Mouse (Mus musculus) mouse trophoblast stem cell (cell line): ENCODE data around the gene Myo1h.

ENCODE experiments used
- in situ Hi-C, 2 experiments: fragments of 300-500 bp; cut with MseI, MboI; formaldehyde crosslinking; loops; 2 replicates in 1 of 2; 3 replicates in 1 of 2; pipeline ENCODE4 v1.15.1; 2025

The Myo1h gene

DNA sequence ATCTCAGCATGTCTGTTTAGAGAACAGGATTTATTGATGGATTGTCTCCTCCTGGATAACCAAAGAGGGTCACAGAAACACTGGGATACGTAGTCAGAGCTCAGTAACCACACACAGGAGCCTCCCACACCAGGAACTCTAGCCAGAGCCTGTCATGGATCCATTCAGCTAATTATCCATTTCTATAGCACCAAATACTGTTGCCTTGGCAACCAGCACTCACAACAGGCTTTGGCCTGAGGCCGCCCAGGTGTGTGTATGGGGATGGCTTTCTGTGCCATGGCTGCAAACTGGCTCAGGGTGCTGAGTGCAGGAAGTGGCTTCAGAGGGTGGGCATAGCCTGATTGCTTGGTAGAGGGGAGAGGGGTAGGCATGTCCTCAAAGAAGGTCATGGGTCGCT, 1.0 kb downstream of the Myo1h start:
- in situ Hi-C loops, result no loop called here

DNA sequence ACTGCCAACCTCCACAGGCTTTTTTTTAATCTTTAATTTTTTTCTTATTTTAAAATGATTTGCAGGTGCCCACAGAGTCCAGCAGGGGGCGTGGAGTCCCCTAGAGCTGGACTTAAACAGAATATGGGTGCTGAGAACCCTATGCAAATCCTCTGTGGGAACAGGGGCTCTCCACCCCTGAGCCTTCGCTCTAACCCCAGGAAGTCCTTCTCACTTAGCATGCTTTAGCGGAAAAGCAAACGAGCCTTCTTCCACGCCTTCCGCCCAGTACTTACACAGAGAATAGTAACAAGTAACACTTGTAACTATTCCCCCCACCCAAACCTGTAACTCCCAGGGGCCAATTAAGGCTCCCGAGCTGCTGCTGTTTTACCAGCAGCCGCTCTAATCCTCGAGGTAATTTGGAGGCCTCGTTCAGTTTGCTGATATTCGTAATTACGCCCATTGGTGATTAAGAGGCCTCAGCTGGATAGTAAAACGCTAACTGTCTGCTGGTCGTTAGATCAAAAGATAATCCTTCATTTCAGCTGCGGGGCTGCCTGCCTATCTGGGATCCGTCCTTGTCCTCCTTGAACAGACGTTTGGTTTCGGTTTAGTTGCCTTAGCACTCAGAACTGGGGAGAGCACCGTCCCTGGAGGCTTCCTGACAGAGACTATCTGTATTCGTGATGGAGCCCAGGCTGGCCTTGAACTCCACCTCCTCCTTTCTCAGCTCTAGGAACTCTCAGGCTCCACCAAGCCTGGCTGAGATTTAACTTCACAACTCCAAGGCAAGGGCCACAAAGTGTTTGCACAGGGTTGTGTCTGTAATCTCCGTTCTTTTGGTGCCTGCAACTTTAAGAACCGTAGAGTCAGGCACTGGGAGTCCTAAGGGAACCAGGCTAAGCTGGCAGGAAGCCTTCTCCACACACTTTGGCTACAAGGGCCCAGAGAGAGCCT, 8.0 kb downstream of the Myo1h start:
- in situ Hi-C loops, result no loop called here

DNA sequence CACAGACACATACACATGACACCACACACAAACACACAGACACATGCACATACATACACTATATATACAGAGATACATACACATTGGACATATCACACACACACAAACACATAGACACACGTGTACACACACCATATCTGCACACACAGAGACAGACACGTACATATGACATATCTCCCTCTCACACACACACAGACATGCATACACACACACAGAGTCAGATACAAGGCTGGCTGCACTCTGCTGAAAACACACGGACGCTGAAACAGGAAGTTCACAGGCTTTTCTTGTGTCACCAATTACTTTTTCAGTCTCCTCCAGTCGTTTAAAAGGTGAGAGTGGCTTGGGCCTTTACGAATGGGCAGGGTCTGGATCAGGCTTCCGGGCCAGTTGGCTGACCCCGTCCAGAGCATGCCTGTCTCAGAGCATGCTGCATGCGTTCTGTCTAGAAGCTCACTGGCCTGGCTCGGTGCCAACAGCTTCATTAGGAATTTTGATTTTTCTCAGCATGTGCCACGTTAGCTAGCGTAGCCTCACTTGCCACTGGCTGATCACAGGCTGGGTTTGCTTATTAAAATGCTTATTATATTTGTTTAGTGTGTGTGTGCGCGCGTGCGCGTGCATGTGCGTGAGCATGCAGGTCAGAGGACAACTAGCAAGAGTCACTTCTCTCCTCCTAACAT, 9.4 kb downstream of the Myo1h start:
- in situ Hi-C loops, result no loop called here

DNA sequence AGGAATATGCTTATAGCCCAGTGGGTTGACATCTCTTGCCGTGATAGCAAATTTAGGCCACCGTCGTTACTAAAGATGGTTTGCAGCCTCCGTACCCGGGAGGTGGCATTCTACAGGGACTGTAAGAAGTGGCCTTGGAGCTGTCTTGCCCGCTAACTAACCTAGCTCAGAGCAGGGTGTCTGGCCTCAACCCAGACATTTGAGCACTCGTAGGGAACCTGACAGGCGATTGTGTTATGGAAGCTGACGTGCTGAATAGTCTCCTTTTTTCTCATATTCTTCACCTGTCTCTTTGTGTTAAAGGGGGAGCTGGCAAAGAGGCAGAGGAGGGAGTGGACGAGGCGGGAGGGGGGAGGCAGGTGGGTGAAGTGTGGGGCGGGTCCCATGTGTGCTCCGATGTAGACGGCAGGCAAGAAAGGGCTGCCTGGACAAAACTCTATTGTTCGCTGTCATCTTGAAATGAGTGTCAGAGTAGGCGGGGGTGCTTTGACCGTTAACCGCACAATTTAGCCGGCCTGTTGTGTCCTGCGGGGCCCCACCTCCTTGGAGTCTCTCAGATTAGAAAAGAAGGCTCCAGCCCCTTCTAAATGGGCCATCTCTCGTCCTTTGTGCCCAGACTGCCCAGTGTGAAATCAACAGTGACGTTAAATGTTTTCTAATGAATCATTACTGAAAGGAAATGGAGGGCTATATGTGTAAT, 10.3 kb downstream of the Myo1h start:
- in situ Hi-C loops, result no loop called here

DNA sequence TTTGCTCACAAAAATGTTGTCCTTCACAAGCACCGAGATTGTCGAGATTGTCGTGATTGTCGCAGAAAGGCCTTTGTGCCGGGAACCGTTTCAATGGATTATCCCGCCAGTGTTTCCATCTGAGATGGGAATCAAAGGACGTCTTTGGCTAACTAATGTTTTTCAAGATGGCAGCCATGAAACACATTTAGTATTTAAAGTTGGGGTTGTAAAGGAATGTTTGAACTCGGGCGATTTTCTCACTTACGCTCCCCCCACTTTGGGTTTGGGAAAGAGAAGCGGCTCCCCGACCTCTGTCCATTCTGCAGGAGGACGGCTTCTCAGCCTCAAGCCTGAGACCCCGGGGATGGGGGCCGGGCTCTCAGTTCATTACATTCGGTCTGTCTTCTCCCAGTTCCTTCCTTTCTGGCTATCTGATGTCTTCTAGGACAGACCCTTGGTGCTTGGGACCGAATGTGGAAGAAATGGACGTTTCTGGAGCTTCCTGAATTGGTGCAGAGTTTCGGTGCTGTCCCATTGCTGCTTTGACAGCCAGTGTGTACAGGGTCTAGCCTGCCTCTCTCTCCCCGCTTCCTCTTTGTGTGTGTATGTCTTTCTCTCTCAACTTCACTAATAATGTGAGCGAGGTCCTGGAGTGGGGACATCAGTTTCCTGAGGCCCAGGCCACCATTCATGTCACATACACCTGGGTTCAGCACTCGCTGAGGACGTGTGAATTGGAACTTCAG, 11.1 kb downstream of the Myo1h start:
- in situ Hi-C loops, result loop anchor here (10.0 kb wide), 2 partner anchors 55 to 105 kb away; no protein-coding TSS in a partner anchor

DNA sequence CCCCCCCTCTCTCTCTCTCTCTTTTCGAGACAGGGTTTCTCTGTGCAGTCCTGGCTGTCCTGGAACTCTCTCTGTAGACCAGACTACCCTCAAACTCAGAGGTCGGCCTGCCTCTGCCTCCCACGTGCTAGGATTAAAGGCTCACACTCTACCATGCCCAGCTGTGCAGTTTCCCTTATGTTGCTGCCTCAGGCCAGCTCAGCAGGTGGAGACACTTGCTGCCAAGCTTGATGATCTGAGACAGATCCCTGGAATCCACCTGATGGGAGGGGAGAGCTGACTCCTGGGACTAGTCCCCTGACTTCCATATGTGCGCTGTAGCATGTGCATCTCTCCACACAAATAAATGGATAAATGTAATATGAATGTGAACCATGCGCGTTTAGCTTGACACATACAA, 14.2 kb downstream of the Myo1h start:
- in situ Hi-C loops, result loop anchor here (10.0 kb wide), 2 partner anchors 58 to 108 kb away; no protein-coding TSS in a partner anchor

DNA sequence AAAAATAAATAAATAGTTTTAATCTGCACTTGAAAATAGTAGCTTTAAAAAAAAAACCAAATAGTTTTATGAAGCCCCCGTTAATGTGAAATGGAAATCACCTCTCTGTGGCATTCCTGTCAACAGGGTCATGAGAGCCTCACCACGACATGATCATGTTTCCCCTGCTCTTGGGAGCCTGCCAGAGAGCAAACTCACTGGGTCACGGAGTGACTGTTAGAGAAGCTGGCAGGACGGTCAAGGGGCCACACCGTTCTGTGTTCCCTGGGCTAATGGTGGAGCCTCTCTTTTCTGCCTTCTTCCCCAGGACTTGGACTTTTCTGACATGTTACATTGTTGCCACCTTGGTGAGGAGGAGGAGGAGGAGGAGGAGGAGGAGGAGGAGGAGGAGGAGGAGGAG, 17.5 kb downstream of the Myo1h start:
- in situ Hi-C loops, result loop anchor here (5.0 to 10.0 kb wide), 3 partner anchors 62 to 129 kb away; no protein-coding TSS in a partner anchor

DNA sequence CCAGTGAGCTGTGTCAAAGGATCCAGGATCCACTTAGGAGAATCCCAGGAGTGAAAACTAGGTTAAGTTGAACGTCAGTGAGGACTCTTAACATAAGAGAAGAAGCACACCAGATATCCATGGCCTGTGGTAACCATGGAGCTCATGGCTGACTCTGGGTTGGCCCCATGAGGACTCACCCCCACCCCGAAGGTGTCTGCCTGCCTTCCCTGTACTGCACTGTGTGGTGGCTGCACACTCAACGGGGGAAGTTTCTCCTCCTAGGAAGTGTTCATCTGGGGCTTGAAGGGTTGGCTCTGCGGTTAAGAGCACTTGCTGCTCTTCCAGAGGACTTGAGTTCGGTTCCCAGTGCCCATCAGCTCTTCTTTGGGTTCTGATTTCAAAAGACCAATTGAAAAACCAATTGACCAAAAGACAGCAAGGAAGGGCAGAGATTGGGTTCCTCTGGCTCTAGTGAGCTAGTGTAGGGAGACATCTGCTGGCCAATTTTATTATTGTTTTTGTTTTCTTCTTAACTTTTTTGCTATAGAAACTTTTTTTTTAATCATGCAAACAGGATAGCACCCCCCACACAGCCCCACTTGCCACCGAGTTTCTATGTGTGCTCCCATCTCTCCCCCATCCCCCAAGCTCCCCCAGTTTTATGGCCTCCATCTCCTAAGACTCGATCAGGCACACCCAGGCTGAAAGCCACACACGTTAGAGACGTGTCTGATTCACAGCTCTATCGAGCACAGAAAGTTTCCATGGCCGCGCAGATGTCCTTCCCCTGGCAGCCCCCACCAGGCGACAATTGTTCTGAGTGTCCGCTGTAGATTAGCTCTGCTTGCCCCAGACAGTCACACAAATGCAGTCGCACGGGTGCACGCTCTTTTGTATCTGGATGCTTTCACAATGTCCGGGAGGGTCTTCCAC, 20.1 kb downstream of the Myo1h start:
- in situ Hi-C loops, result loop anchor here (5.0 to 10.0 kb wide), 3 partner anchors 64 to 132 kb away; no protein-coding TSS in a partner anchor

DNA sequence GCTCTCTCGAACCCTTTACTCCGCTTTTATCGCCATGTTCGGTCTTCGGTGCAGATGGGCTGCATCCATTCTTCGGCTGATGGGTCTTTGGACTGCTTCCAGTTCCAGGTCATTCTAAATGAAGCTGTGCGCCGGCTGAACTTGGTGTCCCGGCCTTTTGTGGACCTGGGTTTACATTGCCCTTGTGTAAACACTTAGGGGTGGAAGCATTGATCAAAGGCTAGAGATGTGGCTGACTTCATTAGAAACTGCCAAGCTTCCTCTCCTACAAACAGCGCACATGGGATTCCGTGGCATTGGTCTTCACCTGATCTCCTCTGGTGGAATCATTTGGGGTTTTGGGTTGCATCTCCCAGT, 20.7 kb downstream of the Myo1h start:
- in situ Hi-C loops, result loop anchor here (5.0 to 10.0 kb wide), 4 partner anchors 65 to 132 kb away; no protein-coding TSS in a partner anchor

DNA sequence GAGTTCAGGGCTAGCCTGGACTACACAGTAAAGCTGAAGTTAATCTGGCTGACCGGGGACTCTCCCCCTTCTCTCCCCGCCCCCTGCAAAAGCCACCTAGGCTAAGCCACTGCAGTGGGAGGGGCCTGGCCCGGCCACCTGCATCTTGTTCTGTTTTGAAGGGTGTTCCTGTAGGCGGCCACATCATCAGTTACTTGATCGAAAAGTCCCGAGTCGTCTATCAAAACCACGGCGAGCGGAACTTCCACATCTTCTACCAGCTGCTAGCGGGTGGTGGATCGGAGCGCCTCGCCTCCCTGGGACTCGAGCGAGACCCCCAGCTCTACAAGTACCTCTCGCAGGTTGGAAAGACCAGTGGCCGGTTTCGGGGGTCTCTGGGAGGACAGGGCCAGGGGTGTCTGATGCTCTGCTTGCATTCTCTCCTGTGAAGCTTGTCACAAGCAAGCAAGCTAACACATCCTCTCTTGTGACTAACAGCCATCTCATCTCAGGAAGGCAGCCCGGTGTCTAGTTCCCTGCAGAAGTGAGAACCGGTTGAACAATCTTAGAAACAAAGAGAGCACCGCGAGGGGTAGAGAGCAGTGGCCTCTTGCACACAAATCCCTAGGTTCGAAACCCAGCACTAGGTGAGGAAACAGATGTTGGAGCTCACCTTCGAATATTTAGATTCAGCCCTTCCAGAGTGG, 34.3 kb downstream of the Myo1h start:
- in situ Hi-C loops, result no loop called here

DNA sequence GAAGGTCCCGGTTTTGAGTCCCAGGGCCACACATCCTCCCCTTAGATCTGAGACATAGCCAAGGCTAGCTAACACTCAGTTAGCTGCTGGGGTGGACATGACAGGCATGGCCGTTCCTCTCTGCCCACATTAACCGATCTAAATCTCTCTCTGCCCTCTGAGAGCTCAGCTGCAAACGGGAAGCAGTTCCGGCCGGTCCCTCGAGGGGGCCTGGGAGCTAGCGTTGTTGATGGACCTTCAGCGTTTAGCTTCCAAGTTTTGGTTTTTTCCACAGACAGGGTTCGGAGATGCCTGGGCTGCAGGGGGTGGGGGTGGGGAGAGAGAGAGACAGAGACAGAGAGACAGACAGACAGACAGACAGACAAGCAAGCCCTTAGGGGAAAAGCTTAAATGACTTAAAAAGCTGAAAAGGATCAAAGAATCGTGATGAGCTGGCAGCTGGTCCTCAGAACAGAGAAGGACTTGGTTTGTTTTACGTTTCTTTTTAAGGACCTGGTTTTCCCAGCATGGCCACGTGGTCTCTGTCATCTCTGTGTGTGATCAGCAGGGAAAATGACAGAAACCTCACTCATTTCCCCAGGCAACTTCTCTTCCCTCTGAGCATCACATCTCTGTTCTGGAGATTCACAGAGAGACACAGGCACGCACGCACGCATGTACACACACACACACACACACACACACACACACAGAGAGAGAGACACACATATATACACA, 35.0 kb downstream of the Myo1h start:
- in situ Hi-C loops, result no loop called here

DNA sequence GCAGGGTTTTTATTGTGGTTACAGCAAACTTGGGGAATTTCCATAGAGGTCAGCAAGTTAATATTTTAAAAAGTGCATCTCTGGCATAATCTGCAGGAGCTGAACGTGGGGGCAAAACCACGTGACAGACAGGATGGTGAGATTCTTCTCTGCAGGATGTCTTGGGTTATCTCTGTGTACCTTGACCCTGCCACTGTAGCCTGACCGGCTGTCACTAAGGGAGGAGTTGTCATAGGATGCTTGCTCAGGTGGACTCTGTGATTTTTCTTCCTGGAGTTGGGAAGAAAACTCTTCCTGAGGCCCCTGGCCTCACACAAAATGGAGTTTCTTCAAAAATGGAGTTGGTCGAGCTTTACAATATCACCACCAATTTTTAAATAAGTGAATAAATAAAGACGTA, 54.0 kb downstream of the Myo1h start:
- in situ Hi-C loops, result no loop called here

DNA sequence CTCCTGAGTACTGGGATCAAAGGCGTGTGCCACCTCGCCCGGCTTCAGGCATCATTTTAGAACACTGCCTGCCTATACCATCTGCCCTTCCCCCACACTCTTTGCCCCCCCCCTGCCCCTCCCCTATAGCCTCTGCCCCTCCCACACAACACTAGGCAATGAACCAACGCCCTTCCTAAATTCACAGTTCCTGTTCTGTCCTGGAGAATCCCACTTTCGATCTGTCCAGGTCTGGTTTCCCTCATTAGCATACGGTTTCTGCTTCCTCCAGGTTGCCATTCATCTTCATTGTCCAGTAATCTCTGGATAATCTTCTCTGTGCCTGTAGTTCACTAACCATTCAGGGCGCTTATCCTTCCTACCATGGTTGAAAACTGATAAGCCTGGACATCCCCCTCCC, 54.6 kb downstream of the Myo1h start:
- in situ Hi-C loops, result no loop called here

DNA sequence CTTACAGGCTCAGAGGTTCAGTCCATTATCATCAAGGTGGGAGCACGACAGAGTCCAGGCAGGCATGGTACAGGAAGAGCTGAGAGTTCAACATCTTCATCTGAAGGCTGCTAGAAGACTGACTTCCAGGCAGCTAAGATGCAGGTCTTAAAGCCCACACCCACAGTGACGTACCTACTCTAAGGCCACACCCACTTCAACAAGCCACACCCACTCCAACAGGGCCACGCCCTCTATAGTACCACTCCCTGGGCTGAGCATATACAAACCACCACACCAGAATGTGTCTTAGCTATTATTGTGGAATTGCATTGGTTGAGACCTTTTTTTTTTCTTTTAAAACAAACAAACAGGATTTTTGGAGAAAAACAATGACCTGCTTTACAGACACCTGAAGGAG, 56.6 kb downstream of the Myo1h start:
- in situ Hi-C loops, result no loop called here

DNA sequence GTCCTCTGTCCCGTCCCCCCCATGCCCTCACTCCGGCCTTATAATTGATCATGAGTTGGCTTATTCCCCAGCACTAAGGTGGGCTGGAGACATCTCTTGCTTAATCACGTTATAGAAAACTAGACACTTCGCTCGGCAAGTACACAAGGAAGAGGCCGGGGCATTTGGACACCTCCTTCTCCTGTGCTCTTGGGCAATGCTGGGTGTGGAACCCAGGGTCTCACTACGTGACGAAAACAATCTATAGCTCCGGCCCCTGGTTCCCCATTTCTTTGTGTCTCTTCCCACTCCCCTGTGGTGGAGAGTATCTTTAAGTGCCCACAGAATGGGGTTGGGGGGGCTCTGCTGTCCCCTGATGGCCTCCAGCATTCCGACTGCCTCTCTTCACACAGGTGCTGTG, 58.0 kb downstream of the Myo1h start:
- in situ Hi-C loops, result no loop called here

DNA sequence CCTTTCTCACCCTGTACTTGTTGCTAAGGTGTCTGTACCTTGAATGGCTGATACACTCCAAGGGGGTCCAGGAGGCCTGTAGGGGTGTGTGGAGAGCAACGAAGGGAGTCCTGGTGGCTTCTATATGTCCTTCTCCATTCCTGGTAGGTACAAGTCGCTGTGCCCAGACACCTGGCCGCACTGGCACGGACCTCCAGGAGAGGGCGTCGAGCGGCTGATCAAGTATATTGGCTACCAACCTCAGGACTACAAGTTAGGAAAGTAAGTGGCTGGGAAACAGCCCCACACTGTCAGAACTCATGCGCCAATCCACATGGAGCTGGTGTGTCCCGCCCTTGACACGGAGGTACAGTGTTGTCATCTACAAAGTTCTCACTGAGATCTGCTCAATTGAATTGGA, 62.5 kb downstream of the Myo1h start:
- in situ Hi-C loops, result no loop called here

DNA sequence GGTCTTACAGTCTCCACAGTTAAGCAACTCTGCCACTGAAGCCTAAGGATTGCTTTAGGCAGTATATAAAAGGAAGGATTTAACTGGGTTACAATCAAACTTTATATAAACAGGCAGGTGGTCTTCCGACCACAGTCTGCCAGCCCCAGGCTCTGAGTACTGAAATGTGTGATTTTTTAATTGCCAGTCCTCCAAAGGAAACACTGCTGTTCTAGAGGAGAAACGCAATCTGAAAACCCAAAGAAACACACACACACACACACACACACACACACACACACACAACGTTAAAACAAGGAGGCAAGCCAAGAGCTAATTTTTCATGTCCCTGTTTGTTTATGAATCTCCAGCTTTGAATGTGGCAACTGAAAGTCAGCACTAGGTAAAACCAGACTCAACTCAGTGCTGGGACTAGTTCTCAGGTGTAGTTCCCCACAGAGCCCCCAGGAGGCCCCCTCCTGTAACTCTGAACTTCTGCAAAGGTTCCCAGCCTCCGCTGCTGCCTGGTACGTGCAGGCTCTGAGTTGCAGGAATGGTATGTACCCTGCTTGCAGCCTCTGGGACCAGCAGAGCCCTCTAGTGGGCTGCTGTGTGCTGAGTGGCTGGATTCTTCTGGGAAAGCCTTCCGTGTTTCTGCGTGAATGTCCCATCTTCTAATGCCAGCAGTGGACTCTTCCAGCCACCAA, 67.4 kb downstream of the Myo1h start:
- in situ Hi-C loops, result no loop called here

DNA sequence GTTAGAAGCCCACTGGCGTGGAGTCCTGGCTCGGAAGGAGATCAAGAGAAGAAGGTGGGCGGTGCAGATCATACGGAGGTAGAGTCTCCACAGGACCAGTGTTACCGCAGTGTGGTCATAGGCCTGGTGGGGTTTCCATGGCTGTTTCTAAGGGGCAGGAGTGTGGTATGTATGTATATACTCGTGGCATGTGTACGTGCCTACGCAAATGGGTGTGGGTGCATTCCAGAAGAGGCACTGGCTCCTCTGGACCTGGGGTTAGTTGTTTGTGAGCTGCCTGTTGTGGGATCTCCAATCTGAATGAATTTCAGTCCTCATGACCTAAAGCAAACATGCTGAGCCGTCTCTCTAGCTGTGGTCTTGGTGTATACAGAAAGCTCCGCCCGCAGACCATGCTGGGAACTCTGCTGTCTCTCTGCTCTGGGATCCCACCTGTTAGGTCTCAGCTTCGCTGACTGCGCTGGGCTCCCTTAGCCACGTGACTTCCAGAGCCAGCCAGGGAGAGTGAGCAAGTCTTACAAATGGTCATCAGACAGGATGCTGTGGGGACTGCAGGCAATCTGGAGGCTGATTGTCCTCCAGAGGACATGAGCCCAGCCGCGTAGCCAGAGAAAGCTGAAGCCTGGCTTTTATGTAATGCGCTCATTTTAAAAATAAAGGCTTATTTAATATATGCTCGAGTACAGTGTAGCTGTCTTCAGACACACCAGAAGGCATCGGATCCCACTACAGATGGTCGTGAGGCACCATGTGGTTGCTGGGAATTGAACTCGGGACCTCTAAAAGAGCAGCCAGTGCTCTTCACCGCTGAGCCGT, 68.2 kb downstream of the Myo1h start:
- in situ Hi-C loops, result no loop called here
